Mouse (Mus musculus) liver, embryonic 16.5 days (tissue): ENCODE measurements around the gene Rgma. TPM values are rescaled to one million over a fixed set of nuclear protein-coding genes. Genes with fewer than 3 reads are reported as not detected.

Experiments
- ATAC-seq: fragments of 200-750 bp; cut with Nextera tagmentation; 2 replicates; pipeline ENCODE4 v1.8.0; 2017; ENCODE audit warnings: low read depth, mild to moderate bottlenecking, moderate number of reproducible peaks, moderate library complexity
- H3K27ac ChIP-seq: fragments of 300-500 bp; sonication (generic); 2 replicates; pipeline ENCODE4 v1.5.1; 2014; ENCODE audit warnings: mild to moderate bottlenecking, low read length
- H3K27me3 ChIP-seq: fragments of 300-500 bp; sonication (generic); 2 replicates; pipeline ENCODE4 v1.6.1; 2014; ENCODE audit warnings: low read depth, low read length, mixed read lengths; ENCODE audit not compliant: control insufficient read depth, insufficient read depth
- H3K36me3 ChIP-seq: fragments of 300-500 bp; sonication (generic); 2 replicates; pipeline ENCODE4 v1.6.1; 2014; ENCODE audit warnings: mild to moderate bottlenecking; ENCODE audit not compliant: control insufficient read depth, insufficient read depth
- H3K4me1 ChIP-seq: fragments of 300-500 bp; sonication (generic); 2 replicates; pipeline ENCODE4 v1.6.1; 2014; ENCODE audit warnings: low read depth, low read length, mixed read lengths; ENCODE audit not compliant: control insufficient read depth
- H3K4me2 ChIP-seq: fragments of 300-500 bp; sonication (generic); 2 replicates; pipeline ENCODE4 v1.6.1; 2014; ENCODE audit warnings: low read depth, low read length, mixed read lengths
- H3K4me3 ChIP-seq: fragments of 300-500 bp; sonication (generic); 2 replicates; pipeline ENCODE4 v1.5.1; 2014; ENCODE audit warnings: low read depth, mild to moderate bottlenecking, low read length
- H3K9ac ChIP-seq: fragments of 300-500 bp; sonication (generic); 2 replicates; pipeline ENCODE4 v1.6.1; 2014; ENCODE audit warnings: low read depth, low read length
- H3K9me3 ChIP-seq: fragments of 300-500 bp; sonication (generic); replicated peaks from 2 replicates; pipeline ENCODE4 v1.6.1; 2016; ENCODE audit warnings: low read length; ENCODE audit not compliant: control insufficient read depth
- WGBS: fragments of 180-500 bp; shearing (Covaris S2); extraction: QIAGEN DNeasy Blood & Tissue Kit; methylation state at CpG from one replicate; pipeline ENCODE4 v1.1.7; 2014; ENCODE audit not compliant: insufficient replicate concordance; 5-methylcytosine and 5-hydroxymethylcytosine counted together
- polyA plus RNA-seq: library from polyadenylated mRNA; unstranded; fragments of >200 nt; fragmentation: Nextera tagmentation; extraction: Ambion mirVana; gene quantifications from 2 replicates; pipeline ENCODE4 v1.2.1, GENCODE M21; 2015

Rgma gene
- polyA plus RNA-seq, 1 experiment from 2014 or later = 0.19 TPM

DNA sequence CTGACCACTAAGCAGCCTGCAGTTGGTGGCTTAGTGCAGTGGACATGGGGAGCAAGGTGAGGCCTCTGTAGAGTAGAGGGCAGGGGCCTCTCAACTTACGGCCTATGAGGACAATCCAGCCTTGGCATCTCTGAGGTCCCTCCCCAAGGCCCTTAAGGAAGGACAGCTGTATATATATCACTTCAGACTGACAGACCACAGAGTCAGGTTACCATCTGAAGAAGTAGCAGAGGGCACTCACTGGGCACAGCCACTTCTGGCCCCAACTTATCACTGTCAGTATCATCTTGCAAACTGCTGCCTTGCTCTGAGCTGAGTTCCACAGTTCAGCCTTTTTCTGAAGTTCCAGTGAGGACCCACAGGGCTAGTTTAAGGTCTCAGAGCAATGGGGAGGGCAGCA is 27.4 kb downstream of the Rgma start:
- Histone ChIP-seq H3K36me3 (no peaks in the 10 kb centered on the region), H3K4me1 (no peaks in the 10 kb centered on the region), H3K4me2 (no peak overlapping the region), H3K4me3 (no peak overlapping the region), H3K9ac (no peak overlapping the region), H3K27ac (no peak overlapping the region), H3K27me3 (peaks cover 38% of the 10 kb centered on the region), H3K9me3 (no peaks in the 10 kb centered on the region)
- ATAC-seq = no peak
- 58% methylated on average over 1 of the region's 1 CpGs for WGBS

DNA sequence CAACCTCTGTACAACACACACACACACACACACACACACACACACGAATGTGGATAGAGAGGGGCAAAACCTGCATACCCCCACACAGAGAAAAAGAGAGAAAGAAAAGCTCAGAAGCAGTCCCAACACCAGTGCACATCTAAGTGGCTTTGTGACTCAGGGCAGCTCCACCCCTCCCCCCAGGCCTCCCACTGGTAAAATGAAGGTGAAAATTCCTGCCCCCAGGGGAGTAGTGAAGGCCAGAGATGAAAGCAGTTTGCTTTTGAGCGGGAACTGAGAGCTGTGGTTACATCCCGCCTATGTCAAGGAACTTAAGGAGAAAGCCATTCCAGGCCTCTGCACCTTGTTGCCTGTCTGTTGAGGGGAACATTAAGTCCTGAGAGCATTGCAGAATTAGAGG is 28.2 kb downstream of the Rgma start:
- no peaks in the 10 kb centered on the region for H3K4me1 ChIP-seq
- H3K4me3 ChIP-seq = no peak overlapping the region
- no peaks in the 10 kb centered on the region for H3K9me3 ChIP-seq
- H3K27me3 ChIP-seq = peaks cover 29% of the 10 kb centered on the region
- ATAC-seq = no peak
- 33% methylated on average over 3 of the region's 3 CpGs for WGBS
- no peak overlapping the region for H3K9ac ChIP-seq
- no peaks in the 10 kb centered on the region for H3K36me3 ChIP-seq
- H3K4me2 ChIP-seq = no peak overlapping the region
- H3K27ac ChIP-seq = no peak overlapping the region

DNA sequence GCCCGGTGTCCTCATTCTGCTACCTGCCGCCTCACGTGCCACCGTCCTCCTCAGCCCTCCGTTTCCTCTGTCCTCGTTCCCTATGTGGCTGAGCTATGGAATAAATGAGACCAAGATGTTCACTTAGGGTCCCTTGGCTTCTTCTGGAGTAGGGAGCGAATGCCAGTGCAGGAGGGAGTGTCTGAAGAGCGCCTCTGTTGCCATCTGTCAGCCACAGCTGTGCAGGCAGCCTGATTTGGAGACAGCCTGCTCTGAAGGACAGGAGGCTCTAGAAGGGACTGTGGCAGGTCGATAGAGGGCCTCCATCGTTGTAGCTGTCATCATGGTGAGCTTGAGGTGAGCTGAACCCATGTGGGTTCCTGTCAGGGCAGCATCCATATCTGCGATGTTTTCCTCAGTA is 30.2 kb downstream of the Rgma start:
- H3K4me1 ChIP-seq = no peaks in the 10 kb centered on the region
- H3K27me3 ChIP-seq = peaks cover 10% of the 10 kb centered on the region
- H3K9ac ChIP-seq = no peak overlapping the region
- no peaks in the 10 kb centered on the region for H3K9me3 ChIP-seq
- H3K36me3 ChIP-seq = no peaks in the 10 kb centered on the region
- no peak overlapping the region for H3K4me3 ChIP-seq
- H3K4me2 ChIP-seq = no peak overlapping the region
- no peak for ATAC-seq
- WGBS = 79% methylated on average over 11 of the region's 11 CpGs
- no peak overlapping the region for H3K27ac ChIP-seq

DNA sequence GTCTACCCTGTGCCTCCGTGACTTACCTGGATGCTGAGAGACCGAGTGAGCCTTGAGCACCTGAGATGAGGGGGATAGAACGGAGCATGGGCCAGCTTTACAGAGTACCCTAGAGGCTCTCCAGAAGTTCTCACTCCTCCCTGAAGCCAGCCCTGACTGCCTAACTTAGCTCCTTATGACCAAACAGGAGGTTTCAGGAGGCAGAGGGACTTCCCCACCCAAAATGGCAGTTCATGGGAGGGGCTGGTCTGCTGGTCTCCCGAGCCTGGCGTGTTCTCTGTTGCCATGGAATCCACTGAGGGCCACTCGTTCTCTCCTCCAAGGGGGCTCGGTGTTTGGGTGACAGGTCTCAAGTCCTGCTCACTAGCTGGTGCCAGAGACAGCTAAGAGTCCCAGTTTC is 36.2 kb downstream of the Rgma start:
- H3K4me1 ChIP-seq = no peaks in the 10 kb centered on the region
- no peaks in the 10 kb centered on the region for H3K27me3 ChIP-seq
- WGBS = 50% methylated on average over 7 of the region's 7 CpGs
- H3K4me3 ChIP-seq = no peak overlapping the region
- H3K4me2 ChIP-seq = no peak overlapping the region
- H3K9ac ChIP-seq = no peak overlapping the region
- ATAC-seq = no peak
- H3K9me3 ChIP-seq = no peaks in the 10 kb centered on the region
- H3K27ac ChIP-seq = no peak overlapping the region
- no peaks in the 10 kb centered on the region for H3K36me3 ChIP-seq

DNA sequence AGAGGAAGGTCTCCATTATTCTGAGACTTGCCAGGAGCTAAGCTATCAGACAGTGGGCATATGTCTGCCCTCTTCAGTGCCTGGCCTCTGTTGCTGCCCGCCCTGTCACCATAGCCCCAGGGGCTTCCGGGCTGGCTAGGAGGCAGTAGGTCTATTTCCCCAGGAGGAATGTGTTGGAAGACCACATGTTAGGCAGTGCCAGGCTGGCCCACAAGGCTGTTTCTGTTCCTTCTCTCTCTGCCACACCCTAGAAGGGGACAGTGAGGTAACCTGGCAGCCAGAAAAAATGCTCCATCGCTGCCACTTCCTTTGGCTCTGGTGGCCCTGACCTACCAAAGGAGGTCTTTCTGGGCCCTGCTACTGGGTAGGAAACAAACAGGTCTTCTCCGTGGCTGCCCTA is 36.7 kb downstream of the Rgma start:
- no peaks in the 10 kb centered on the region for H3K27me3 ChIP-seq
- no peaks in the 10 kb centered on the region for H3K4me1 ChIP-seq
- no peak overlapping the region for H3K9ac ChIP-seq
- no peak overlapping the region for H3K27ac ChIP-seq
- ATAC-seq = no peak
- H3K9me3 ChIP-seq = no peaks in the 10 kb centered on the region
- H3K4me3 ChIP-seq = no peak overlapping the region
- WGBS = 70% methylated on average over 4 of the region's 4 CpGs
- no peak overlapping the region for H3K4me2 ChIP-seq
- no peaks in the 10 kb centered on the region for H3K36me3 ChIP-seq

DNA sequence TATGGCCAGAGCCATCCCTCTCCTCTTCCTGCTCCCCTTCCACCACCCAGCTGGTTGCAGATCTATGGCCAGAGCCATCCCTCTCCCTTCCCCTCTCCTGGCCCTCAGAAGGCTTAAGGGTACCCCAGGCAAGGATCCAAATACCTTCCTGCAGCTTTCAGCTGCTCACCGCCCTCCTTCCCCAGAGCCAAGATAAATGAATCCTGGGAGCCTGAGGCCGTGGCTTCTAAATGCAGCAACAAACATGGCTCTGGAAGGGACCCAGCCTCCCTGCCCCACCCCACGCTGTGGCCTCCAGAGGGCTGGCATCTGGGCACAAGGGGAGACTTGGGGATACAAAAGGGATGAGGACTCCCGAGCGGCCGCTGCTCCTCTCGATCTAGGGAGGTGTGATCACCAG is 37.1 kb downstream of the Rgma start:
- H3K27me3 ChIP-seq = no peaks in the 10 kb centered on the region
- H3K9ac ChIP-seq = no peak overlapping the region
- 73% methylated on average over 7 of the region's 7 CpGs for WGBS
- H3K27ac ChIP-seq = no peak overlapping the region
- H3K36me3 ChIP-seq = no peaks in the 10 kb centered on the region
- H3K4me1 ChIP-seq = no peaks in the 10 kb centered on the region
- no peak overlapping the region for H3K4me2 ChIP-seq
- H3K4me3 ChIP-seq = no peak overlapping the region
- no peaks in the 10 kb centered on the region for H3K9me3 ChIP-seq
- no peak for ATAC-seq

DNA sequence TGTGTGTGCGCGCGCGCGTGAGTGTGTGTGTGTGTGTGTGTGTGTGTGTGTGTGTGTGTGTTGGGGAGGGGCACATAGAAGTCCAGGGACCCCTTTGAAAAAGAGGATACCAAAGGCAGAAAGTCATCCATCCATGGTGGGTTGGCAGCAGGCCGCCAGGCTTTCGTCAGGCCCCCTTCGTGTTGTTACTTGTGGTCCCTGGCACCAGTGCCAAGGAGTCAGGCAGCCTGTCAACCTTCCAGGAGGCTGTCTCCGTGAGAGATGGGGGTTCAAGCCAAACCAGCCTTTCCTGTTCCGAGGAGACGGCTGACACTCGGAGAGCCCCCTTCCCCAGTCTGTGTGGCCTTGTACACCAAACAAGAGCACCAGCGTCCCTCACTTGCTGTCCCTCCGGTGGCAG is 38.9 kb downstream of the Rgma start:
- Histone ChIP-seq H3K9me3 (no peaks in the 10 kb centered on the region), H3K27me3 (no peaks in the 10 kb centered on the region), H3K27ac (no peak overlapping the region), H3K4me1 (no peaks in the 10 kb centered on the region), H3K36me3 (no peaks in the 10 kb centered on the region), H3K4me2 (no peak overlapping the region), H3K9ac (no peak overlapping the region), H3K4me3 (no peak overlapping the region)
- no peak for ATAC-seq
- 80% methylated on average over 14 of the region's 14 CpGs for WGBS

DNA sequence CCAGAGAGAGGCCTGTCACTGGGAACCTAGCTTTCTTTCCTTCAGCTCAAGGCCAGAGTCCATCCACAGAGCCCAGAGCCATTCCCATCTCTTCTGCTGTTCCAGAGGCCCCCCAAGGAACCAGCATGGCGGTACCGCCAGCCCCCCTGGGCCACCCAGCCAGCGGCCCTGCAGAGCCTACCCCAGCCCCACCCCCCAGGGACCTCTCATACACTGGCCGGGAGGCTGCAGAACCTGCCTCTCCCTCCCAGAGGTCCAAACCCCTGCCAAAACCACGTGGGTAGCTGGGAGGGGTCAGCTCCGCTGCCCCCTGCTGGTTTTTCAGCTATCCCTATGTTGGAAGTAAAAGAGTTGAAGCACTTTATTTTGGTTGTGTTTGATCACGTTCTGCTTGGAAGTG is 44.1 kb downstream of the Rgma start:
- Histone ChIP-seq H3K27me3 (no peaks in the 10 kb centered on the region), H3K9me3 (no peaks in the 10 kb centered on the region), H3K9ac (no peak overlapping the region), H3K36me3 (no peaks in the 10 kb centered on the region), H3K4me2 (no peak overlapping the region), H3K4me1 (no peaks in the 10 kb centered on the region), H3K4me3 (no peak overlapping the region), H3K27ac (no peak overlapping the region)
- whole genome bisulfite sequencing = 49% methylated on average over 7 of the region's 7 CpGs
- no peak for ATAC-seq

DNA sequence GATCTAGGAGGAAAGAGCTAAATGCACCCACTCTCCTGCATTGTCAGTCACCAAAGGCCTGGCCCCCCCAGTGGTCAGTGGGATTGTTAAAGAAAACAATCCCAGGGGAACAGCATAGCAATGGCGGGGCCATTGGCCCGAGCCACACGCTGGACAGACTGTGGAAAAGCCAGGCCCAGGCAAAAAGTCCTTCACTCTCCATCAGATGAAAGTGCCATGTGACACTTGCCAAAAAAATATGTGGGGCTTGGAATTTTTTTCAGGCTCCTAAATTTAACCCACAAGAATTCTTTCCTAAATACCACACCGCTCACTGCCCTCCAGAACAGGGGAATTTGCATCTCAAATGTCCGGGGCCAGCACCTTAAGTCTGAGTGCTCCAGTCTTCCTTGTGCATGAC is 45.5 kb downstream of the Rgma start:
- WGBS = 58% methylated on average over 5 of the region's 5 CpGs
- no peak overlapping the region for H3K27ac ChIP-seq
- H3K9me3 ChIP-seq = no peaks in the 10 kb centered on the region
- H3K27me3 ChIP-seq = no peaks in the 10 kb centered on the region
- ATAC-seq = no peak
- no peaks in the 10 kb centered on the region for H3K36me3 ChIP-seq
- H3K9ac ChIP-seq = no peak overlapping the region
- no peak overlapping the region for H3K4me2 ChIP-seq
- H3K4me3 ChIP-seq = no peak overlapping the region
- H3K4me1 ChIP-seq = no peaks in the 10 kb centered on the region
